Mouse (Mus musculus) megakaryocyte, embryonic 14.5 days (primary cell): ENCODE data around the gene Pxn.

Experiments used
- FLI1 ChIP-seq: IDR thresholded peaks from 2 replicates; pipeline ENCODE4 v1.6.1; 2012; ENCODE audit warnings: low read length, inconsistent platforms, mixed read lengths
- GATA1 ChIP-seq: IDR thresholded peaks from 3 replicates; pipeline ENCODE4 v1.6.1; 2012; ENCODE audit warnings: mixed read lengths, low read length, inconsistent platforms, borderline replicate concordance

GRCm38 (mm10) chr5:115530447-115530809 is 24.0 kb downstream of the Pxn start:
- TF ChIP-seq GATA1 (no peak), FLI1 (no peak)
